Mouse (Mus musculus): ENCODE data around the gene Trim66.

GRCm38 (mm10) chr7:109529741-109530140 is 21.8 kb upstream of the Trim66 start:
- TF ChIP-seq GATA1 (IDR thresholded peaks at IDR 0.05; ENCODE audit: low read length) = no peak
- no peak for TF ChIP-seq TAL1 (IDR thresholded peaks at IDR 0.05; ENCODE audit: low read length)

All from erythroblast, embryonic 14.5 days (primary cell).